17 mouse cellular contexts compared by ENCODE assay signal in genomic region chr2:159334711-159335110, GRCm38 (mm10).
DNase-seq lines count a peak whose midpoint lies in the region; ATAC-seq and TF ChIP-seq lines count a peak whose summit lies in the region.
"Had no signal": no experiment of that assay in that cellular context is flagged by ENCODE, and none has a peak within 500 bp of the region (broad histone marks: within the 10 kb centered on the region; RNA-seq: fewer than 3 reads in every experiment).

No protein-coding gene starts in this region.

- H3K9me3 ChIP-seq in heart, embryonic 10.5 days, result no peaks in the 10 kb centered on the region
- H3K9me3 ChIP-seq in lung, postnatal 0 days (ENCODE audit: low read length), result no peaks in the 10 kb centered on the region
- H3K9me3 ChIP-seq: embryonic facial prominence, embryonic 12.5 days; forebrain, embryonic 12.5 days; hindbrain, embryonic 12.5 days had no signal

- peak; percentile 23 to 26 for DNase-seq in heart, adult 18-20 months
- no peak for DNase-seq in heart, embryonic 10.5 days (ENCODE audit: low spot score)
- DNase-seq in lung, postnatal 0 days (ENCODE audit: low spot score), result peak; percentile 15
- DNase-seq in lung, postnatal 14 days, result no peak
- peak; percentile 69 for DNase-seq in brain, embryonic 14.5 days (ENCODE audit: low read depth)
- peak; percentile 3 to 23 for DNase-seq in heart, postnatal 14 days
- no peak for DNase-seq in urinary bladder, postnatal 10 days (ENCODE audit: low spot score)
- DNase-seq: cerebellum, postnatal 36 days; kidney, adult 18-20 months; kidney, postnatal 36 days; liver; thymus, postnatal 14 days had no signal

- no peak for TF ChIP-seq CTCF in lung, postnatal 0 days (IDR thresholded peaks at IDR 0.05)
- no peak for TF ChIP-seq CTCF in brain, embryonic 14.5 days (IDR thresholded peaks at IDR 0.05; ENCODE audit: borderline replicate concordance, extremely low read depth, insufficient read depth, insufficient read length)

- no peak overlapping the region for H3K9ac ChIP-seq in lung, postnatal 0 days (replicated peaks; ENCODE audit: low read depth)
- H3K9ac ChIP-seq: embryonic facial prominence, embryonic 12.5 days; forebrain, embryonic 12.5 days; hindbrain, embryonic 12.5 days had no signal

- no peak overlapping the region for H3K4me3 ChIP-seq in heart, embryonic 10.5 days
- no peak overlapping the region for H3K4me3 ChIP-seq in lung, postnatal 0 days (ENCODE audit: low read depth, low read length)
- H3K4me3 ChIP-seq: embryonic facial prominence, embryonic 12.5 days; forebrain, embryonic 12.5 days; hindbrain, embryonic 12.5 days had no signal

- intact Hi-C loops in heart, postnatal 14 days (cut with DNase I), result no loop called here

- no peak for ATAC-seq in lung, postnatal 0 days
- ATAC-seq: activated CD4-positive, CD25-positive, alpha-beta regulatory T cell, adult 4 months had no signal

- H3K4me1 ChIP-seq in heart, embryonic 10.5 days, result no peaks in the 10 kb centered on the region
- H3K4me1 ChIP-seq in lung, postnatal 0 days (ENCODE audit: insufficient read depth, low read depth, low read length), result no peaks in the 10 kb centered on the region
- H3K4me1 ChIP-seq: embryonic facial prominence, embryonic 12.5 days; forebrain, embryonic 12.5 days; hindbrain, embryonic 12.5 days had no signal

- H3K4me2 ChIP-seq in lung, postnatal 0 days (replicated peaks; ENCODE audit: low read depth, low read length), result no peak overlapping the region
- H3K4me2 ChIP-seq: embryonic facial prominence, embryonic 12.5 days; forebrain, embryonic 12.5 days; hindbrain, embryonic 12.5 days; midbrain, embryonic 11.5 days had no signal

- no peak overlapping the region for H3K27ac ChIP-seq in heart, embryonic 10.5 days
- no peak overlapping the region for H3K27ac ChIP-seq in lung, postnatal 0 days (ENCODE audit: low read length)
- H3K27ac ChIP-seq: embryonic facial prominence, embryonic 12.5 days; forebrain, embryonic 12.5 days; hindbrain, embryonic 12.5 days had no signal

- 66% methylated on average over 3 of the region's 3 CpGs for WGBS in heart, embryonic 10.5 days
- WGBS in lung, postnatal 0 days, result 22% methylated on average over 3 of the region's 3 CpGs

- TF ChIP-seq EP300 in lung, postnatal 0 days (IDR thresholded peaks at IDR 0.05), result no peak

- no peak for TF ChIP-seq POLR2A in brain, embryonic 14.5 days (IDR thresholded peaks at IDR 0.05; ENCODE audit: borderline replicate concordance, extremely low read depth, insufficient read depth, insufficient read length, poor library complexity, severe bottlenecking)

- H3K36me3 ChIP-seq in heart, embryonic 10.5 days, result no peaks in the 10 kb centered on the region
- no peaks in the 10 kb centered on the region for H3K36me3 ChIP-seq in lung, postnatal 0 days (ENCODE audit: insufficient read depth, low read length)
- H3K36me3 ChIP-seq: embryonic facial prominence, embryonic 12.5 days; forebrain, embryonic 12.5 days; hindbrain, embryonic 12.5 days had no signal

- no peaks in the 10 kb centered on the region for H3K27me3 ChIP-seq in heart, embryonic 10.5 days (ENCODE audit: insufficient read depth, poor library complexity, severe bottlenecking)
- no peaks in the 10 kb centered on the region for H3K27me3 ChIP-seq in lung, postnatal 0 days (replicated peaks; ENCODE audit: insufficient read depth, low read length)
- H3K27me3 ChIP-seq: embryonic facial prominence, embryonic 12.5 days; forebrain, embryonic 12.5 days; hindbrain, embryonic 12.5 days had no signal

Comparison
In these comparisons a context has a peak if more than half of its experiments do, and no peak if none do; other contexts are left out.
1. DNase-seq: peak in heart, adult 18-20 months (2 of 2), lung, postnatal 0 days (single experiment), brain, embryonic 14.5 days (single experiment) and heart, postnatal 14 days (2 of 2); none in heart, embryonic 10.5 days (single experiment), lung, postnatal 14 days (single experiment) and urinary bladder, postnatal 10 days (single experiment).